In genomic region chr11:61430728-61431127, GRCm38 (mm10) we compare ENCODE assay signal across 20 mouse cellular contexts. TPM values are rescaled to one million over a fixed set of nuclear protein-coding genes. Genes with fewer than 3 reads are reported as not detected.
"Had no signal": no experiment of that assay in that cellular context is flagged by ENCODE, and none has a peak within 500 bp of the region (broad histone marks: within the 10 kb centered on the region; RNA-seq: fewer than 3 reads in every experiment).

No protein-coding gene starts in this region.

- H3K4me3 ChIP-seq: lung, embryonic 15.5 days; megakaryocyte, embryonic 14.5 days; midbrain, embryonic 13.5 days; midbrain, embryonic 15.5 days; neural tube, embryonic 12.5 days; stomach, embryonic 15.5 days had no signal

- H3K27ac ChIP-seq: lung, embryonic 15.5 days; macrophage; midbrain, embryonic 13.5 days; midbrain, embryonic 15.5 days; neural tube, embryonic 12.5 days; stomach, embryonic 15.5 days; stomach, postnatal 0 days had no signal

- DNase-seq: lung, adult 2 months; lung, postnatal 14 days; lung, postnatal 36 days; right cerebral cortex, postnatal 14 days; thymus, adult 2 months; thymus, postnatal 25 days; thymus, postnatal 4 days had no signal

- H3K4me1 ChIP-seq: lung, embryonic 15.5 days; megakaryocyte, embryonic 14.5 days; stomach, embryonic 15.5 days had no signal

RNA-seq across cellular contexts. Expression of gene Rnf112, which starts 23.2 kb away (rescaled TPM):
- total RNA-seq: megakaryocyte progenitor cell, adult 5-6 weeks; monocyte, adult 5-6 weeks; neutrophil, adult 5-6 weeks had no signal
- polyA plus RNA-seq: macrophage; spleen, adult 2 months had no signal

RNA-seq across cellular contexts. Expression of gene Slc47a1, which starts 52.6 kb away (rescaled TPM):
- total RNA-seq: megakaryocyte progenitor cell, adult 5-6 weeks; monocyte, adult 5-6 weeks; neutrophil, adult 5-6 weeks had no signal
- polyA plus RNA-seq: macrophage; midbrain, embryonic 13.5 days; neural tube, embryonic 14.5 days had no signal

RNA-seq across cellular contexts. Expression of gene Mfap4, which starts 54.5 kb away (rescaled TPM):
- total RNA-seq: megakaryocyte progenitor cell, adult 5-6 weeks; monocyte, adult 5-6 weeks; neutrophil, adult 5-6 weeks had no signal
- polyA plus RNA-seq: macrophage had no signal
